Mouse (Mus musculus) kidney, adult 2 months (tissue): ENCODE results near the gene Trim44. TPM values are rescaled to one million over a fixed set of nuclear protein-coding genes. Genes with fewer than 3 reads are reported as not detected.

Experiments used
- DNase-seq: peaks from one replicate; pipeline ENCODE4 v3.0.0; 2021
- H3K27ac ChIP-seq: fragments of 200-500 bp; 2 replicates; pipeline ENCODE4 v1.5.1; 2012; ENCODE audit warnings: low read depth, low read length, control low read depth, inconsistent platforms; ENCODE audit not compliant: insufficient read depth
- H3K27me3 ChIP-seq: fragments of 200-500 bp; replicated peaks from 2 replicates; pipeline ENCODE4 v1.6.1; 2012; ENCODE audit warnings: mild to moderate bottlenecking, moderate library complexity, low read length, inconsistent platforms; ENCODE audit not compliant: control insufficient read depth, insufficient read depth
- H3K36me3 ChIP-seq: fragments of 200-500 bp; 2 replicates; pipeline ENCODE4 v1.6.1; 2012; ENCODE audit warnings: mild to moderate bottlenecking, moderate library complexity, low read length, inconsistent platforms; ENCODE audit not compliant: control insufficient read depth, insufficient read depth
- H3K4me1 ChIP-seq: fragments of 200-500 bp; 2 replicates; pipeline ENCODE4 v1.6.1; 2011; ENCODE audit warnings: low read length; ENCODE audit not compliant: control insufficient read depth, insufficient read depth
- H3K4me3 ChIP-seq: fragments of 200-500 bp; 2 replicates; pipeline ENCODE4 v1.5.1; 2011; ENCODE audit warnings: mild to moderate bottlenecking, low read depth, low read length, control low read depth; ENCODE audit not compliant: insufficient read depth
- CTCF ChIP-seq: fragments of 200-500 bp; conservative IDR thresholded peaks from 2 replicates; pipeline ENCODE4 v1.5.1; 2011; ENCODE audit warnings: low read depth, mild to moderate bottlenecking, control low read depth, low read length, moderate library complexity, mixed read lengths; ENCODE audit not compliant: insufficient read depth, insufficient read length
- POLR2A ChIP-seq: fragments of 200-500 bp; IDR thresholded peaks from one replicate; pipeline ENCODE4 v1.6.1; 2011; ENCODE audit warnings: low read depth, low read length, control low read depth
- WGBS: fragments of 180-500 bp; shearing (Covaris S2); methylation state at CpG from one replicate; pipeline ENCODE4 v1.1.7; 2018; 5-methylcytosine and 5-hydroxymethylcytosine counted together
- polyA plus RNA-seq: library from polyadenylated mRNA; depleted of rRNA; stranded (reverse); fragments of >200 nt; gene quantifications from 2 replicates; pipeline ENCODE4 v1.2.3, GENCODE M21; 2012

Trim44 gene
- polyA plus RNA-seq, 1 experiment, result 35.6 TPM

GRCm38 (mm10) chr2:102403982-102404381 lies 3.6 kb downstream of the Trim44 start:
- WGBS, result 90% methylated on average over 5 of the region's 5 CpGs
- DNase-seq, result no peak
- no peak for TF ChIP-seq POLR2A
- no peak for TF ChIP-seq CTCF

GRCm38 (mm10) chr2:102403306-102403705 lies 4.3 kb downstream of the Trim44 start:
- H3K27me3 ChIP-seq, result no peaks in the 10 kb centered on the region
- TF ChIP-seq POLR2A, result no peak
- no peak for TF ChIP-seq CTCF
- peaks cover 18% of the 10 kb centered on the region for H3K4me1 ChIP-seq
- DNase-seq, result no peak
- no peak overlapping the region for H3K4me3 ChIP-seq
- 90% methylated on average over 4 of the region's 4 CpGs for WGBS
- H3K36me3 ChIP-seq, result no peaks in the 10 kb centered on the region
- no peak overlapping the region for H3K27ac ChIP-seq

More at GRCm38 (mm10) chr2:102403982-102404381, 3.6 kb downstream of the Trim44 start:
- no peaks in the 10 kb centered on the region for H3K27me3 ChIP-seq
- no peak overlapping the region for H3K27ac ChIP-seq
- no peaks in the 10 kb centered on the region for H3K36me3 ChIP-seq
- H3K4me1 ChIP-seq, result peaks cover 18% of the 10 kb centered on the region
- no peak overlapping the region for H3K4me3 ChIP-seq

GRCm38 (mm10) chr2:102401352-102401692 lies 6.3 kb downstream of the Trim44 start:
- peaks cover 14% of the 10 kb centered on the region for H3K4me1 ChIP-seq
- peak overlapping the region; percentile 84 for H3K4me3 ChIP-seq
- WGBS, result 16% methylated on average over 6 of the region's 6 CpGs
- H3K27me3 ChIP-seq, result no peaks in the 10 kb centered on the region
- no peak for TF ChIP-seq POLR2A
- no peak for TF ChIP-seq CTCF
- H3K27ac ChIP-seq, result peak overlapping the region; percentile 74
- DNase-seq, result no peak
- no peaks in the 10 kb centered on the region for H3K36me3 ChIP-seq

- Histone ChIP-seq H3K27ac (peak overlapping the region; percentile 74), H3K4me1 (peaks cover 13% of the 10 kb centered on the region), H3K36me3 (no peaks in the 10 kb centered on the region), H3K4me3 (peak overlapping the region; percentile 84), H3K27me3 (no peaks in the 10 kb centered on the region)
- DNase-seq, result peak; percentile 94
- WGBS, result 3% methylated on average over 94 of the region's 94 CpGs
- TF ChIP-seq CTCF (no peak), POLR2A (peak; percentile 25)
Observed at GRCm38 (mm10) chr2:102400605-102401351, 6.8 kb downstream of the Trim44 start.

- no peak for TF ChIP-seq CTCF
- TF ChIP-seq POLR2A, result no peak
- Histone ChIP-seq H3K36me3 (no peaks in the 10 kb centered on the region), H3K27me3 (no peaks in the 10 kb centered on the region), H3K4me1 (peaks cover 13% of the 10 kb centered on the region), H3K27ac (peak overlapping the region; percentile 74), H3K4me3 (peak overlapping the region; percentile 84)
- no peak for DNase-seq
- 35% methylated on average over 48 of the region's 48 CpGs for WGBS
Observed at GRCm38 (mm10) chr2:102399864-102400604, 7.6 kb downstream of the Trim44 start.

- H3K36me3 ChIP-seq, result no peaks in the 10 kb centered on the region
- TF ChIP-seq CTCF, result no peak
- no peak for TF ChIP-seq POLR2A
- no peak for DNase-seq
- H3K4me1 ChIP-seq, result peaks cover 13% of the 10 kb centered on the region
- H3K27ac ChIP-seq, result no peak overlapping the region
- H3K27me3 ChIP-seq, result no peaks in the 10 kb centered on the region
- no peak overlapping the region for H3K4me3 ChIP-seq
- WGBS, result 60% methylated on average over 1 of the region's 1 CpGs
Observed at GRCm38 (mm10) chr2:102396493-102396892, 11.1 kb downstream of the Trim44 start.

GRCm38 (mm10) chr2:102393457-102393856 lies 14.2 kb downstream of the Trim44 start:
- H3K36me3 ChIP-seq, result no peaks in the 10 kb centered on the region
- H3K27me3 ChIP-seq, result no peaks in the 10 kb centered on the region
- no peak overlapping the region for H3K4me3 ChIP-seq
- H3K27ac ChIP-seq, result no peak overlapping the region
- DNase-seq, result no peak
- TF ChIP-seq POLR2A, result no peak
- no peak for TF ChIP-seq CTCF
- no peaks in the 10 kb centered on the region for H3K4me1 ChIP-seq
- WGBS, result 58% methylated on average over 1 of the region's 1 CpGs
